Mouse (Mus musculus) lung, postnatal 0 days (tissue): ENCODE data around the gene Mnt.

ENCODE experiments used
- CTCF ChIP-seq: IDR thresholded peaks from 2 replicates; pipeline ENCODE4 v1.5.1; 2016; ENCODE audit warnings: antibody characterized with exemption, mild to moderate bottlenecking
- EP300 ChIP-seq: IDR thresholded peaks from 2 replicates; pipeline ENCODE4 v1.6.1; 2016; ENCODE audit warnings: antibody characterized with exemption, mild to moderate bottlenecking, control low read depth

- TF ChIP-seq CTCF (no peak), EP300 (no peak)
Measured at GRCm38 (mm10) chr11:74881979-74882378, 51.3 kb downstream of the Mnt start.
